Mouse (Mus musculus) MEL (cell line): ENCODE measurements around the gene Dlx3. TPM values are rescaled to one million over a fixed set of nuclear protein-coding genes. Genes with fewer than 3 reads are reported as not detected.

Source experiments
- DNase-seq: peaks from one replicate; pipeline ENCODE4 v3.0.0; 2011; ENCODE audit warnings: low read depth, low spot score
- H3K27ac ChIP-seq: 2 replicates; pipeline ENCODE4 v1.5.1; 2012; ENCODE audit warnings: low read depth, mild to moderate bottlenecking, control low read depth, low read length, moderate library complexity; ENCODE audit not compliant: control insufficient read depth
- H3K27me3 ChIP-seq, 2 experiments: fragments of 150-350 bp in 1 of 2; sonication (generic) in 1 of 2; 2 replicates each; pipeline ENCODE4 v1.6.1; 2012; ENCODE audit warnings: low read length in 2 of 2, mild to moderate bottlenecking in 2 of 2, improper control_type of control experiment in 1 of 2, moderate library complexity in 1 of 2; ENCODE audit not compliant: insufficient read depth in 2 of 2, control insufficient read depth in 1 of 2
- H3K36me3 ChIP-seq, 2 experiments: 2 replicates each; pipeline ENCODE4 v1.6.1; 2012 to 2014; ENCODE audit warnings: low read length in 2 of 2, improper control_type of control experiment in 1 of 2, inconsistent platforms in 1 of 2, mild to moderate bottlenecking in 1 of 2; ENCODE audit not compliant: insufficient read depth in 2 of 2, control insufficient read depth in 1 of 2
- H3K4me1 ChIP-seq, 2 experiments: fragments of 150-350 bp in 1 of 2; sonication (generic) in 1 of 2; 2 replicates each; pipeline ENCODE4 v1.6.1; 2012; ENCODE audit warnings: low read length in 2 of 2, improper control_type of control experiment in 1 of 2, mild to moderate bottlenecking in 1 of 2; ENCODE audit not compliant: insufficient read depth in 2 of 2, control insufficient read depth in 1 of 2
- H3K4me3 ChIP-seq, 2 experiments: fragments of 150-350 bp in 1 of 2; sonication (generic) in 1 of 2; 2 replicates each; pipeline ENCODE4 v1.5.1; 2012; ENCODE audit warnings: low read depth in 2 of 2, low read length in 2 of 2, mild to moderate bottlenecking in 2 of 2, moderate library complexity in 2 of 2, control low read depth in 1 of 2, improper control_type of control experiment in 1 of 2; ENCODE audit not compliant: control insufficient read depth in 1 of 2, insufficient read depth in 1 of 2
- H3K79me2 ChIP-seq: 2 replicates; pipeline ENCODE4 v1.6.1; 2012; ENCODE audit warnings: mild to moderate bottlenecking, low read length, moderate library complexity; ENCODE audit not compliant: control insufficient read depth, poor library complexity, insufficient read depth
- H3K9ac ChIP-seq: 2 replicates; pipeline ENCODE4 v1.6.1; 2012; ENCODE audit warnings: low read depth, mild to moderate bottlenecking, control low read depth, low read length, moderate library complexity; ENCODE audit not compliant: control insufficient read depth, poor library complexity, severe bottlenecking
- H3K9me3 ChIP-seq: fragments of 150-350 bp; sonication (generic); replicated peaks from 2 replicates; pipeline ENCODE4 v1.6.1; 2012; ENCODE audit warnings: mild to moderate bottlenecking, low read length, improper control_type of control experiment, moderate library complexity; ENCODE audit not compliant: insufficient read depth
- GABPA ChIP-seq: IDR thresholded peaks from 2 replicates; pipeline ENCODE4 v1.6.1; 2012; ENCODE audit warnings: low read depth, mild to moderate bottlenecking, inconsistent platforms, low read length, improper control_type of control experiment, moderate library complexity
- GATA1 ChIP-seq: IDR thresholded peaks from 2 replicates; pipeline ENCODE4 v1.6.1; 2011; ENCODE audit warnings: low read depth, low read length, improper control_type of control experiment
- KAT2A ChIP-seq: conservative IDR thresholded peaks from 2 replicates; pipeline ENCODE4 v1.6.1; 2012; ENCODE audit warnings: low read depth, low read length, improper control_type of control experiment, inconsistent platforms
- MAFK ChIP-seq: IDR thresholded peaks from 2 replicates; pipeline ENCODE4 v1.6.1; 2011; ENCODE audit warnings: low read depth, mild to moderate bottlenecking, low read length, improper control_type of control experiment, borderline replicate concordance
- MEF2A ChIP-seq: IDR thresholded peaks from 2 replicates; pipeline ENCODE4 v1.6.1; 2014; ENCODE audit warnings: low read depth, mild to moderate bottlenecking, inconsistent platforms, low read length, improper control_type of control experiment; ENCODE audit not compliant: poor library complexity, insufficient replicate concordance, severe bottlenecking; ENCODE audit errors: extremely low read depth
- MYB ChIP-seq: IDR thresholded peaks from 2 replicates; pipeline ENCODE4 v1.6.1; 2011; ENCODE audit warnings: mild to moderate bottlenecking, low read depth, low read length, improper control_type of control experiment
- NELFE ChIP-seq: IDR thresholded peaks from 2 replicates; pipeline ENCODE4 v1.6.1; 2011; ENCODE audit warnings: low read depth, low read length, improper control_type of control experiment
- POLR2AphosphoS2 ChIP-seq: IDR thresholded peaks from 2 replicates; pipeline ENCODE4 v1.6.1; 2011; ENCODE audit warnings: low read length, improper control_type of control experiment
- RAD21 ChIP-seq: IDR thresholded peaks from 2 replicates; pipeline ENCODE4 v1.6.1; 2011; ENCODE audit warnings: mild to moderate bottlenecking, low read depth, low read length, improper control_type of control experiment
- SIN3A ChIP-seq: IDR thresholded peaks from 2 replicates; pipeline ENCODE4 v1.6.1; 2012; ENCODE audit warnings: low read length, improper control_type of control experiment, inconsistent platforms
- ZKSCAN1 ChIP-seq: IDR thresholded peaks from 2 replicates; pipeline ENCODE4 v1.6.1; 2012; ENCODE audit warnings: low read depth, mild to moderate bottlenecking, inconsistent platforms, low read length, improper control_type of control experiment, moderate library complexity
- ZNF384 ChIP-seq: IDR thresholded peaks from 2 replicates; pipeline ENCODE4 v1.6.1; 2012; ENCODE audit warnings: low read depth, mild to moderate bottlenecking, inconsistent platforms, low read length, improper control_type of control experiment
- polyA plus RNA-seq, 2 experiments: library from polyadenylated mRNA; stranded (reverse) in 1 of 2; unstranded in 1 of 2; fragments of >175 nt in 1 of 2; fragments of >200 nt in 1 of 2; gene quantifications; 2 replicates each; pipeline versions ENCODE4 v1.2.1 to v1.2.4; 2012; ENCODE audit warnings: low replicate concordance in 2 of 2, low read depth in 1 of 2; ENCODE audit not compliant: insufficient read length in 2 of 2, insufficient read depth in 1 of 2, missing spikeins in 1 of 2
- total RNA-seq: library from RNA; depleted of rRNA; stranded (reverse); fragments of 300-350 nt; gene quantifications from 2 replicates; pipeline ENCODE4 v1.2.3, GENCODE M21; 2012

The Dlx3 gene
- total and polyA plus RNA-seq, 3 experiments = not detected

DNA sequence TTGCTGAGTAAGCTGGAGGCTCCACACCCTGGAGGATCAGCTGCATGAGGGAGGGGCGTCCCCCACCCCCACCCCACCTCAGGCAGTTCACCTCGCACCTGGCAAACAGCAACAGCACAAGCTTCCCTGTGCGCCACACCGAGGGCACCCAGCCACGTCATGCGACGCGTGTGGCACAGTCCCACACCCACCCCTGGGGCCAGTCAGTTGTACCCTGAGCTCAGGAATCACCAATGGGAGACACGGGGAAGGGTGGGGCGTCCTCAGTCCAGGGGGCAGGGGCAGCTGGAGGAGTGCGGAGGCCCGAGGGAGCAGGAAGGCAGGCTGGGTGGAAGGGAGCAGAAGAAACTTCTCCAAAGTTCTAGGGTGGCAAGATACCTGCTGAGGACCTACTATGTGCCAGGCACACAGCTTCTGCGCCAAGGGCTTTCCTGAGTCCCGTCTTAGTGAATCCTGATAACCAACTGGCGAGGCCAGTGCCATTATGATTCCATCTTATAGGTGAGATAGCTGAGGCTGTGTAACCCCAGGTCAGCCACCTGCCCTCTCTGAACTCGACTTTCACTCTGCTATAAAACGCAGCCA, 10.8 kb downstream of the Dlx3 start:
- no peak overlapping the region for H3K4me3 ChIP-seq
- H3K4me1 ChIP-seq = no peaks in the 10 kb centered on the region
- H3K36me3 ChIP-seq = no peaks in the 10 kb centered on the region
- peaks cover 0 to 2% of the 10 kb centered on the region in 2 experiments; a peak in 2 of 4 replicates for H3K27me3 ChIP-seq
- no peaks in the 10 kb centered on the region for H3K79me2 ChIP-seq
- DNase-seq = no peak
- H3K9ac ChIP-seq = no peak overlapping the region
- no peak overlapping the region for H3K27ac ChIP-seq
- no peaks in the 10 kb centered on the region for H3K9me3 ChIP-seq
- TF ChIP-seq ZKSCAN1 (peak; percentile 79), NELFE (no peak), MYB (no peak)

DNA sequence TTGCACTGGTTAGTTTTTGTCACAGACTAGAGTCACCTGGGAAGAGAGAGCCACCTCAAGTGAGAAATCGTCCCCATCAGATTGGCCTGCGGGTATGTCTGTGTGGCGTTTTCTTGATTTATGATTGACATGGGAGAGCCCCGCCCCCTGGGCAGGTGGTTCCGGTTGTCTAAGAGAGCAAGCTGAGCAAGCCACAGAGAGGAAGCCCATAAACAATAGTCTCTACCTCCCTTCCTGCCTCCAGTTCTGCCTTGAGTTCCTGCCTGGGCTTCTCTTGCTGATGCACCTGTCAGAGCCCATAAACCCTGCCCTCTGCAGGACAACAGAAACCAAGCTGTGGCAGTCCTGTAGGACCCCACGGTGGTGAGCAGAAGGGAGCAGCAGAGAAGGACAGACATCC, 13.4 kb downstream of the Dlx3 start:
- TF ChIP-seq GABPA = no peak
- no peak for TF ChIP-seq POLR2AphosphoS2
- TF ChIP-seq MAFK = no peak
- no peak for TF ChIP-seq MEF2A
- DNase-seq = peak; percentile 20
- H3K27ac ChIP-seq = no peak overlapping the region

DNA sequence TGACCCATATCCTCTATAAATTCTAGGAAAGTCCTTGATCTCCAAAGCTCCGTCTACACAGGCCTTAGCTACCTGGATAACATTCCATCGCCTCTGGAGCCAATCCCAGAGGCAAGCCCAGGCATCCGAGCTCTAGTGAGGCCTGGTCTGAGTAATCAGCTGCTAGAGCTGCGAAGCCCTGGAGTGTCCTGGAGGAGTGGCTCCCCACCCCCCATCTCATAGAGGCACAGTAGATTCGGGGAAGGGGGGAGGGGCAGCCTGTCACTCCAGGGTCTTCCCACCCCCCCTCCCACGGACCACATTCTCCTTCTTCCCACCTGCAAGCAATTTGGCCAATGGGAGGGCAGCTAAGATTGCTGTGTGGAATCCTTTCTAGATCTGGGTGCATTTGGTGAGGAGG, 17.4 kb downstream of the Dlx3 start:
- Histone ChIP-seq H3K79me2 (no peaks in the 10 kb centered on the region), H3K9ac (no peak overlapping the region), H3K27ac (no peak overlapping the region), H3K36me3 (no peaks in the 10 kb centered on the region), H3K9me3 (no peaks in the 10 kb centered on the region), H3K27me3 (peaks cover 19 to 22% of the 10 kb centered on the region in 2 experiments), H3K4me3 (no peak overlapping the region), H3K4me1 (no peaks in the 10 kb centered on the region)
- TF ChIP-seq SIN3A (no peak), ZNF384 (no peak), RAD21 (no peak), GATA1 (no peak), KAT2A (no peak)
- no peak for DNase-seq

More for the DNA sequence above, 13.4 kb downstream of the Dlx3 start:
- no peaks in the 10 kb centered on the region for H3K79me2 ChIP-seq
- H3K4me3 ChIP-seq = no peak overlapping the region
- H3K27me3 ChIP-seq = peaks cover 1 to 5% of the 10 kb centered on the region in 2 experiments
- no peak overlapping the region for H3K9ac ChIP-seq
- no peaks in the 10 kb centered on the region for H3K36me3 ChIP-seq
- no peaks in the 10 kb centered on the region for H3K9me3 ChIP-seq
- no peaks in the 10 kb centered on the region for H3K4me1 ChIP-seq
